Mouse (Mus musculus) brain, embryonic 14.5 days (tissue): ENCODE measurements around the gene Smagp.

ENCODE experiments used
- CTCF ChIP-seq: fragments of 200-500 bp; IDR thresholded peaks from 2 replicates; pipeline ENCODE4 v1.5.1; 2012; ENCODE audit warnings: inconsistent platforms, mild to moderate bottlenecking, moderate library complexity, borderline replicate concordance; ENCODE audit not compliant: insufficient read depth, insufficient read length; ENCODE audit errors: extremely low read depth
- POLR2A ChIP-seq: fragments of 200-500 bp; IDR thresholded peaks from 2 replicates; pipeline ENCODE4 v1.6.1; 2012; ENCODE audit warnings: mild to moderate bottlenecking, inconsistent platforms, borderline replicate concordance; ENCODE audit not compliant: poor library complexity, insufficient read depth, insufficient read length, severe bottlenecking; ENCODE audit errors: extremely low read depth

DNA sequence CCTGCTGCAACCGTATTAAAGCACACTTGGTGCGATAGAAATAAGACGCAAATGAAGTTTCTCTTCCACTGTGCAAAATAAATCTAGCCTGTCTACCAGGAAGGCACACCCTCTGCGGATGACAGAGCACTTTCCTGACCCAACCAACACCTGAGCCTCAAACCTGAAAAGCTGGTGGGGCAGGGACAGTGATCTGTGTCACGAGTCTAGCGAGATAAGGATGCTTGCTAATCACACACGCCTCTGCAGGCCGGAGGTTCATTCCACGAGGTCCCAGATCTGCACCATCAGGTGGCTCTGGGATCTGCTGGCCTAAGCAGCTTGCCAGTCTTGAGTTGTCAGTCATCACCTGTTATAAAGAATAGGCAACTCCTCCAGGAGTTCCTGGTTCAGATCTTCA is 14.9 kb upstream of the Smagp start:
- TF ChIP-seq POLR2A, result no peak
- no peak for TF ChIP-seq CTCF
